Mouse (Mus musculus): ENCODE results near the gene Ptpn12. TPM values are rescaled to one million over a fixed set of nuclear protein-coding genes. Genes with fewer than 3 reads are reported as not detected.
A peak's percentile ranks its signal among the peaks of the same experiment; 100 is the strongest.
"Not testable (repeated sequence)": the region's sequence is repeated elsewhere in the genome, so short reads cannot be mapped to it uniquely, and the experiment has no call there.

Ptpn12 gene
- total RNA-seq, 1 experiment = 21.3 TPM

GRCm38 (mm10) chr5:20950093-20950492 lies 105.6 kb downstream of the Ptpn12 start:
- Histone ChIP-seq H3K9ac (ENCODE audit: insufficient read depth, low read depth, low read length, poor library complexity, severe bottlenecking) (no peak overlapping the region; the same call in 1 of the 2 replicates), H3K27ac (ENCODE audit: insufficient read depth, low read depth, low read length, poor library complexity, severe bottlenecking) (no peak overlapping the region), H3K36me3 (ENCODE audit: control insufficient read depth, insufficient read depth, low read length, poor library complexity, severe bottlenecking) (no peaks in the 10 kb centered on the region), H3K9me3 (ENCODE audit: control insufficient read depth, insufficient read depth, low read depth, low read length) (no peaks in the 10 kb centered on the region), H3K4me1 (ENCODE audit: control insufficient read depth in 2 of 2, insufficient read depth in 2 of 2, low read length in 2 of 2, poor library complexity in 1 of 2) (peaks cover 0 to 4% of the 10 kb centered on the region in 2 experiments; a peak in 3 of 4 replicates), H3K4me3 (ENCODE audit: insufficient read depth in 1 of 2, low read depth in 1 of 2, low read length in 2 of 2, poor library complexity in 1 of 2, severe bottlenecking in 1 of 2) (peak overlapping the region; percentile 93 to 94)
- no peak for DNase-seq (ENCODE audit: low read depth, low spot score)
- in situ Hi-C loops (cut with MboI; ENCODE audit: low sequenced_read_pairs in 2 of 2, unreplicated experiment in 2 of 2) = no loop called here
- no peak for TF ChIP-seq ZC3H11A (IDR thresholded peaks at IDR 0.05; ENCODE audit: borderline replicate concordance, low read depth, low read length)
- no peak for TF ChIP-seq ZNF384 (IDR thresholded peaks at IDR 0.05; ENCODE audit: low read depth, low read length)
- TF ChIP-seq HCFC1 (IDR thresholded peaks at IDR 0.05; ENCODE audit: borderline replicate concordance, insufficient read depth, low read length) = no peak
- no peak for TF ChIP-seq CHD2 (IDR thresholded peaks at IDR 0.05; ENCODE audit: low read depth, low read length)
- TF ChIP-seq MAFK (IDR thresholded peaks at IDR 0.05; ENCODE audit: insufficient read depth, low read depth, low read length) = no peak

- Histone ChIP-seq H3K9ac (ENCODE audit: insufficient read depth, low read depth, low read length, poor library complexity, severe bottlenecking) (no peak overlapping the region), H3K27ac (ENCODE audit: insufficient read depth, low read depth, low read length, poor library complexity, severe bottlenecking) (no peak overlapping the region)
- in situ Hi-C loops (cut with MboI; ENCODE audit: low sequenced_read_pairs in 2 of 2, unreplicated experiment in 2 of 2) = no loop called here
Observed at GRCm38 (mm10) chr5:20946906-20947305, 108.8 kb downstream of the Ptpn12 start.

GRCm38 (mm10) chr5:20944961-20945748 lies 110.6 kb downstream of the Ptpn12 start:
- no peak overlapping the region for H3K27ac ChIP-seq (ENCODE audit: insufficient read depth, low read depth, low read length, poor library complexity, severe bottlenecking)
- no peak overlapping the region for H3K4me3 ChIP-seq (ENCODE audit: insufficient read depth in 1 of 2, low read depth in 1 of 2, low read length in 2 of 2, poor library complexity in 1 of 2, severe bottlenecking in 1 of 2)
- peak overlapping the region; percentile 2; the same call in 1 of the 2 replicates for H3K9ac ChIP-seq (ENCODE audit: insufficient read depth, low read depth, low read length, poor library complexity, severe bottlenecking)
- H3K4me1 ChIP-seq (ENCODE audit: control insufficient read depth in 2 of 2, insufficient read depth in 2 of 2, low read length in 2 of 2, poor library complexity in 1 of 2) = peaks cover 0 to 12% of the 10 kb centered on the region in 2 experiments; a peak in 3 of 4 replicates
- in situ Hi-C loops (cut with MboI; ENCODE audit: low sequenced_read_pairs in 2 of 2, unreplicated experiment in 2 of 2) = no loop called here
- H3K9me3 ChIP-seq (ENCODE audit: control insufficient read depth, insufficient read depth, low read depth, low read length) = no peaks in the 10 kb centered on the region
- H3K36me3 ChIP-seq (ENCODE audit: control insufficient read depth, insufficient read depth, low read length, poor library complexity, severe bottlenecking) = peaks cover 3% of the 10 kb centered on the region; the same call in 1 of the 2 replicates
- DNase-seq (ENCODE audit: low read depth, low spot score) = no peak
- TF ChIP-seq MAFK (IDR thresholded peaks at IDR 0.05; ENCODE audit: insufficient read depth, low read depth, low read length) (no peak), HCFC1 (IDR thresholded peaks at IDR 0.05; ENCODE audit: borderline replicate concordance, insufficient read depth, low read length) (no peak)

More at GRCm38 (mm10) chr5:20946906-20947305, 108.8 kb downstream of the Ptpn12 start:
- TF ChIP-seq ZNF384 (IDR thresholded peaks at IDR 0.05; ENCODE audit: low read depth, low read length) (no peak), MAFK (IDR thresholded peaks at IDR 0.05; ENCODE audit: insufficient read depth, low read depth, low read length) (no peak), ZC3H11A (IDR thresholded peaks at IDR 0.05; ENCODE audit: borderline replicate concordance, low read depth, low read length) (no peak), CHD2 (IDR thresholded peaks at IDR 0.05; ENCODE audit: low read depth, low read length) (no peak), HCFC1 (IDR thresholded peaks at IDR 0.05; ENCODE audit: borderline replicate concordance, insufficient read depth, low read length) (no peak)
- Histone ChIP-seq H3K9me3 (ENCODE audit: control insufficient read depth, insufficient read depth, low read depth, low read length) (no peaks in the 10 kb centered on the region), H3K4me3 (ENCODE audit: insufficient read depth in 1 of 2, low read depth in 1 of 2, low read length in 2 of 2, poor library complexity in 1 of 2, severe bottlenecking in 1 of 2) (no peak overlapping the region), H3K36me3 (ENCODE audit: control insufficient read depth, insufficient read depth, low read length, poor library complexity, severe bottlenecking) (no peaks in the 10 kb centered on the region), H3K4me1 (ENCODE audit: control insufficient read depth in 2 of 2, insufficient read depth in 2 of 2, low read length in 2 of 2, poor library complexity in 1 of 2) (peaks cover 0 to 5% of the 10 kb centered on the region in 2 experiments; a peak in 3 of 4 replicates)
- no peak for DNase-seq (ENCODE audit: low read depth, low spot score)

DNA sequence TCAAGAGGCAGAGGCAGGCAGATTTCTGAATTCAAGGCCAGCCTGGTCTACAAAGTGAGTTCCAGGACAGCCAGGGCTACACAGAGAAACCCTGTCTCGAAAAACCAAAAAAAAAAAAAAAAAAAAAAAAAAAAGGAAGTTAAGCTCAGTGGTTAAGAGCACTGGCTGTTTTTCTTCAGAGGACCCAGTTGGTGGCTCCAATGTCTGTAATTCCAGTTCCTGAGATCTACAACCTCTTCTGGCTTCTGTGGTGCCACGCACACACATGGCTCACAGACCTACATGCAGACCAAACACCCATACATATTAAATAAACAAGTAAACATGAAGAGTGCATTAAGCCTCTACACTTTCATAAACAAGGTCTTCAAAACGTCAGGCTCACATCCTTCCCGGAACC lies 111.9 kb downstream of the Ptpn12 start:
- H3K9me3 ChIP-seq (ENCODE audit: control insufficient read depth, insufficient read depth, low read depth, low read length); H3K36me3 ChIP-seq (ENCODE audit: control insufficient read depth, insufficient read depth, low read length, poor library complexity, severe bottlenecking); in situ Hi-C loops (cut with MboI; ENCODE audit: low sequenced_read_pairs in 2 of 2, unreplicated experiment in 2 of 2): not testable (repeated sequence)

More for the DNA sequence above, 111.9 kb downstream of the Ptpn12 start:
- peak; percentile 49; the same call in 1 of the 2 replicates for TF ChIP-seq ZNF384 (IDR thresholded peaks at IDR 0.05; ENCODE audit: low read depth, low read length)
- DNase-seq (ENCODE audit: low read depth, low spot score); H3K4me3 ChIP-seq (ENCODE audit: insufficient read depth in 1 of 2, low read depth in 1 of 2, low read length in 2 of 2, poor library complexity in 1 of 2, severe bottlenecking in 1 of 2); H3K27ac ChIP-seq (ENCODE audit: insufficient read depth, low read depth, low read length, poor library complexity, severe bottlenecking); H3K9ac ChIP-seq (ENCODE audit: insufficient read depth, low read depth, low read length, poor library complexity, severe bottlenecking): not testable (repeated sequence)
- H3K4me1 ChIP-seq (ENCODE audit: control insufficient read depth in 2 of 2, insufficient read depth in 2 of 2, low read length in 2 of 2, poor library complexity in 1 of 2) = peaks cover 2 to 17% of the 10 kb centered on the region in 2 experiments; a peak in 3 of 4 replicates

Data from ES-E14 (cell line).